In the genomic region with DNA sequence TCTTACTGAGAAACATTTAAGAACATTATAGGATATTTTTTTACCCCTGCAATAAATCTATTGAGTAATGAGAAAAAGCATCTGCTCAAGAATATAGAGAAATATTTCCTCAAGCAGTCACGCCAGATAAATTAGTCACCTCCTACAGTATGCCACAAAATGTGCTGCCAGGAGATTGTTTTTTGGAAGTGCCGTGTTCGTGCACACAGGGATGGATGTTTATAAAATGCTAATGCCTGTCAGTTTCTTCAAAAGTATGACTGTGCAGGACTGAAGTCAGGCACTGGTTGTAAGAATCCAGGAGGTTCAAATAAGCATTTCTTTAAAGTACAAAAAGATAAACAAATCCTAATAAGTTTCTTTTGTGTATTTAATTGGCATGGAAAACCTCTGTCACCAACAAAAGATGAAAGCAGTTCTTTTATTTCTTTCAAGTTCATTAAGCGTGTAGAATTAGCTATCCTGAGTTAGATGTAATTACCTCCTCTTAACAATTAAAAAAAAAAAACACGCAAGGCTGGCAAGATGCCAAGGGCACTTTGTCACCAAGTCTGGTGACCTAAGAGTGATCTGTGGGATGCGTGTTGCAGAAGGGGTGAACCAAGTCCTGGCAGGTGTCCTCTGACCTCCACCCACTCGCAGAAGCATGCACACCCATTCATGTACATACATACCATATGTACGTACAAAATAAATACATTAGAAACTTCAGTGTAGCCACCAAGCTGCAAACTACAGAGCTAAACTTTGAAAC, we compare ENCODE assay signal across 21 mouse cellular contexts.
A peak's percentile ranks its signal among the peaks of the same experiment; 100 is the strongest.
DNase-seq lines count a peak whose midpoint lies in the region; ATAC-seq and TF ChIP-seq lines count a peak whose summit lies in the region.
"Had no signal": no experiment of that assay in that cellular context is flagged by ENCODE, and none has a peak within 500 bp of the region (broad histone marks: within the 10 kb centered on the region; RNA-seq: fewer than 3 reads in every experiment).

No protein-coding gene starts in this region.

- ATAC-seq in forebrain, embryonic 13.5 days, result peak; percentile 53
- ATAC-seq in forebrain, embryonic 12.5 days (ENCODE audit: low FRiP score), result no peak
- ATAC-seq in midbrain, embryonic 14.5 days (ENCODE audit: low FRiP score, low TSS enrichment), result no peak
- ATAC-seq: midbrain, embryonic 13.5 days; Patski had no signal

- TF ChIP-seq CTCF in brain, embryonic 14.5 days (IDR thresholded peaks at IDR 0.05; ENCODE audit: borderline replicate concordance, extremely low read depth, insufficient read depth, insufficient read length), result no peak

- no peak overlapping the region for H3K4me2 ChIP-seq in forebrain, embryonic 13.5 days
- H3K4me2 ChIP-seq in forebrain, embryonic 12.5 days, result no peak overlapping the region
- no peak overlapping the region for H3K4me2 ChIP-seq in midbrain, embryonic 14.5 days (ENCODE audit: low read length)
- H3K4me2 ChIP-seq: heart, embryonic 15.5 days; hindbrain, embryonic 15.5 days; midbrain, embryonic 13.5 days; stomach, embryonic 15.5 days had no signal

- no peaks in the 10 kb centered on the region for H3K9me3 ChIP-seq in forebrain, embryonic 13.5 days (replicated peaks)
- H3K9me3 ChIP-seq in forebrain, embryonic 12.5 days, result no peaks in the 10 kb centered on the region
- no peaks in the 10 kb centered on the region for H3K9me3 ChIP-seq in midbrain, embryonic 14.5 days (ENCODE audit: control insufficient read depth, low read length)
- H3K9me3 ChIP-seq: heart, embryonic 15.5 days; hindbrain, embryonic 15.5 days; midbrain, embryonic 13.5 days; stomach, embryonic 15.5 days had no signal

- no peak for TF ChIP-seq POLR2A in brain, embryonic 14.5 days (IDR thresholded peaks at IDR 0.05; ENCODE audit: borderline replicate concordance, extremely low read depth, insufficient read depth, insufficient read length, poor library complexity, severe bottlenecking)

- peaks cover 4% of the 10 kb centered on the region for H3K4me1 ChIP-seq in forebrain, embryonic 13.5 days
- peaks cover 2% of the 10 kb centered on the region; the same call in 1 of the 2 replicates for H3K4me1 ChIP-seq in forebrain, embryonic 12.5 days
- no peaks in the 10 kb centered on the region for H3K4me1 ChIP-seq in midbrain, embryonic 14.5 days (ENCODE audit: control insufficient read depth, insufficient read depth, low read length)
- H3K4me1 ChIP-seq: heart, embryonic 15.5 days; midbrain, embryonic 13.5 days; stomach, embryonic 15.5 days had no signal

- no peaks in the 10 kb centered on the region for H3K36me3 ChIP-seq in forebrain, embryonic 13.5 days (ENCODE audit: poor library complexity, severe bottlenecking)
- H3K36me3 ChIP-seq in forebrain, embryonic 12.5 days (replicated peaks), result no peaks in the 10 kb centered on the region
- no peaks in the 10 kb centered on the region for H3K36me3 ChIP-seq in midbrain, embryonic 14.5 days (ENCODE audit: control insufficient read depth, insufficient read depth, low read length)
- H3K36me3 ChIP-seq: heart, embryonic 15.5 days; hindbrain, embryonic 15.5 days; midbrain, embryonic 13.5 days; stomach, embryonic 15.5 days had no signal

- H3K4me3 ChIP-seq in forebrain, embryonic 13.5 days, result no peak overlapping the region
- H3K4me3 ChIP-seq in forebrain, embryonic 12.5 days (replicated peaks), result no peak overlapping the region
- no peak overlapping the region for H3K4me3 ChIP-seq in midbrain, embryonic 14.5 days (replicated peaks; ENCODE audit: low read depth, low read length)
- H3K4me3 ChIP-seq: heart, adult 2 months; heart, embryonic 15.5 days; hindbrain, embryonic 15.5 days; midbrain, embryonic 13.5 days; stomach, embryonic 15.5 days had no signal

- no peak overlapping the region for H3K9ac ChIP-seq in forebrain, embryonic 13.5 days
- no peak overlapping the region for H3K9ac ChIP-seq in forebrain, embryonic 12.5 days
- H3K9ac ChIP-seq in midbrain, embryonic 14.5 days (replicated peaks; ENCODE audit: low read length), result no peak overlapping the region
- H3K9ac ChIP-seq: heart, embryonic 15.5 days; hindbrain, embryonic 15.5 days; midbrain, embryonic 13.5 days; stomach, embryonic 15.5 days had no signal

- DNase-seq in layer of hippocampus, adult 9-10 months (ENCODE audit: low spot score), result peak; percentile 42
- DNase-seq in layer of hippocampus, adult 11-12 months (ENCODE audit: low spot score), result no peak
- peak; percentile 58 for DNase-seq in 3T3-L1 (ENCODE audit: low read depth, low spot score)
- DNase-seq in brain, embryonic 14.5 days (ENCODE audit: low read depth), result peak; percentile 72
- DNase-seq in midbrain, embryonic 14.5 days, result no peak
- DNase-seq: adrenal gland, postnatal 10 days; gastrocnemius, postnatal 14 days; heart, adult 2 months; heart, postnatal 4 days; kidney, adult 11 months; kidney, postnatal 14 days; left cerebral cortex, postnatal 4 days; liver; lung, postnatal 10 days had no signal

- no peak overlapping the region for H3K27ac ChIP-seq in forebrain, embryonic 13.5 days
- no peak overlapping the region for H3K27ac ChIP-seq in forebrain, embryonic 12.5 days
- no peak overlapping the region for H3K27ac ChIP-seq in midbrain, embryonic 14.5 days (replicated peaks; ENCODE audit: low read depth, low read length)
- H3K27ac ChIP-seq: heart, adult 2 months; heart, embryonic 15.5 days; hindbrain, embryonic 15.5 days; midbrain, embryonic 13.5 days; stomach, embryonic 15.5 days had no signal

- WGBS in forebrain, embryonic 13.5 days, result 9% methylated on average over 8 of the region's 8 CpGs
- WGBS in forebrain, embryonic 12.5 days, result 24% methylated on average over 8 of the region's 8 CpGs
- WGBS in midbrain, embryonic 14.5 days, result 42% methylated on average over 8 of the region's 8 CpGs

- H3K27me3 ChIP-seq in forebrain, embryonic 13.5 days, result no peaks in the 10 kb centered on the region
- H3K27me3 ChIP-seq in forebrain, embryonic 12.5 days, result peaks cover 10% of the 10 kb centered on the region; the same call in 1 of the 2 replicates
- H3K27me3 ChIP-seq in midbrain, embryonic 14.5 days (ENCODE audit: control insufficient read depth, insufficient read depth, low read length), result no peaks in the 10 kb centered on the region
- H3K27me3 ChIP-seq: heart, embryonic 15.5 days; hindbrain, embryonic 15.5 days; midbrain, embryonic 13.5 days; Patski; stomach, embryonic 15.5 days had no signal

Comparison
In these comparisons a context has a peak if more than half of its experiments do, and no peak if none do; other contexts are left out.
1. DNase-seq: peak in layer of hippocampus, adult 9-10 months (single experiment), 3T3-L1 (single experiment) and brain, embryonic 14.5 days (single experiment); none in layer of hippocampus, adult 11-12 months (single experiment) and midbrain, embryonic 14.5 days (single experiment).